Mouse (Mus musculus) liver, adult 2 months (tissue): ENCODE results near the gene Olfml2a.

Experiments used
- CTCF ChIP-seq: fragments of 200-500 bp; IDR thresholded peaks from 2 replicates; pipeline ENCODE4 v1.5.1; 2011; ENCODE audit warnings: low read depth, low read length, control low read depth
- POLR2A ChIP-seq: fragments of 200-500 bp; IDR thresholded peaks from 2 replicates; pipeline ENCODE4 v1.6.1; 2011; ENCODE audit warnings: low read length, control low read depth; ENCODE audit not compliant: insufficient read depth; ENCODE audit errors: extremely low read depth

DNA sequence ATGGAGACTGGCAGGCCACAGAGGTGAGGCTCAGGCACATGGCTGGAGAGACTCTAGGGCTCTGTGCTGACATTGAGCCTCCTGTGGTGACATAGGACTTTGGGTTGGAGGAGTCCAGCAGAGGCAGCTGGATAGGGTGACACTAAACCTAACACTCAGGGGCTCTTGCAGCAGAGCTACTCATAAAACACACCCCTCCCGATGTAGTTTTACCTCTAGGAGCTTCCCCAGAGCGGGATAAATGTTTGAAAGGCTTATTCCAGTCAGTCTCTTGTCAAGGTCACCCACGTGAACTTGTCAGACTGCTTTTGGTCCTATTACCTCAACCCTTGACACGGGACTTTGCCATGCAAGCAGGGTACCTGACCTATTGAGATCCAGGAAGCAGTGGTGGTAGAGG, 67.6 kb downstream of the Olfml2a start:
- no peak for TF ChIP-seq POLR2A
- TF ChIP-seq CTCF: no peak
